Mouse (Mus musculus): ENCODE data around the gene Apol8.

The Apol8 gene

DNA sequence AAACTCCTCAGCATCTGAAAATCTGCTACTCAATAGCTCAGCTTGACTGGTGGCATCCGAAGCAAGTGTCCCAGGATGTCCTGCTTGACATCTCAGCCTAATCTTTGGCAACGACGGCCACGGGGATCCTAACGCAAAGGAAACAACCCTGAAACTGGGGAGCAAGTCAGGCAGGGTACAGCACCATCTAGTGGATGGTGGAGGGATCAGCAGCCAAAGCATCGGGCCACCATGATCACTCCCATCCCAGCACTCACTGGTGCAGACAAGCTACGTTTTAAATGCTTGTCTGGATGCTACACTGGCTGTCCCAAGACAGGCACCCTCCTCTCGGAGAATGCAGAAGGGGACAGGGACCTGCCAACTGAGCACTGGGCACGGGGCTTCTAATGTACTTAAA, at the start of gene Apol8:
Gene Apol8 (minus strand): TSS at position 156 of the 400 bp plus-strand sequence.
- DNase-seq (ENCODE audit: low spot score) = peak; percentile 87

DNA sequence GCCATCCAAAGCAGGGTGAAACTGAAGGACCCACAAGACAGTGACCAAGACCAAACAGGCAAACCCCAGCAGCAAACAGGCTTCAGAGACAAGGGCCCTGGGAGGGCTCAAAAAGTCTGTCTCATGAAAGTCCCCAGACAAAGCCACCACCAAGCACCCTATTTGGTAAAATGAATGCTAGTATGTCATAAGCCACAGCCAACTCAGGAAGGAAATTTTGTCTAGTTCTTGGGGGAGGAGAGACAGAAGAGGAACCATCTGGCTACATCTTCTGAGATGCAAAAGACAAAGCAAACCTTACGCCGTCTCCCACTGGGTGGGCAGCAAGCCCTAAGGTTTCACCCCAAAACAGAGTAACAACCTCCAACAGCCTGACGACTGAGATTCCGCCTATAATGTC, 48.9 kb upstream of the Apol8 start:
- no peak for DNase-seq (ENCODE audit: low spot score)

GRCm38 (mm10) chr15:77804949-77805348, 48.1 kb upstream of the Apol8 start:
- DNase-seq (ENCODE audit: low spot score) = no peak

- no peak for DNase-seq (ENCODE audit: low spot score)
These were observed 47.7 kb upstream of the Apol8 start for GRCm38 (mm10) chr15:77804460-77804859.

GRCm38 (mm10) chr15:77803747-77804146, 46.9 kb upstream of the Apol8 start:
- peak; percentile 31 for DNase-seq (ENCODE audit: low spot score)

DNA sequence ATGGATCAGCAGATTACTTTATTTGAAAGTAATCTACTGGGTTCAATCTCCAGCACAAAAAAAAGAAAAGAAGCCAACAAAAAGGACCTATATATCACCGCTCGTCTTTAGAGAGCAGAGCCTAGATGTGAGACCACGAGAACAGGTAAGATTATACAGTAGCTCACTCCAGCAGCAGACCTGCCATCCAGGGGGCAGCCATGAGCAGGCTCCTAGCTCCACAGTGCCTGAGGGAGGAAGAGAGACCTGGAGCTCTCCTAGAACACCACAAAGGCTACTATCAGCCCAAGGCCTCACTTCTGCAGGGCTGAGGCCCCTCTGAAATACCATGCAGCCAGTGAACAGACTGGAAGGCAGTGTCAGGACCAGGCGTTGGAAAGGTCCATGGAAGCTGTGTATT, 46.2 kb upstream of the Apol8 start:
- no peak for DNase-seq (ENCODE audit: low spot score)

DNA sequence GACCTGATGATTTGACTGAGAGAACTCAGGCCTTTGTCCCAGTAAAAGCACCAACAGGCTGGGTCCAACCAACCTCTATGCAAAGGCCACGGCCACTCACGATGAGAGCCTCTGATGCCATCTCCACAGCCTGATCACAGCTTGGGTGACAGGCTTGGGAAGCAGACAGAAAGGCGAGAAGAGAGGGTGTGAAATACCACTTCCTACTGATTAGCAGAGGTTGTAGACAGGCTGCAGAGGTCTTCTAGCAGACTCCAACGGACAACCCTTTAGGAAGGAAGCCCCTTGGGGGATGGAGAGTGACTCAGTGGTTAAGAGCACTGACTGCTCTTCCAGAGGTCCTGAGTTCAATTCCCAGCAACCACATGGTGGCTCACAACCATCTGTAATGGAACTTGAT, 44.4 kb upstream of the Apol8 start:
- no peak for DNase-seq (ENCODE audit: low spot score)

DNA sequence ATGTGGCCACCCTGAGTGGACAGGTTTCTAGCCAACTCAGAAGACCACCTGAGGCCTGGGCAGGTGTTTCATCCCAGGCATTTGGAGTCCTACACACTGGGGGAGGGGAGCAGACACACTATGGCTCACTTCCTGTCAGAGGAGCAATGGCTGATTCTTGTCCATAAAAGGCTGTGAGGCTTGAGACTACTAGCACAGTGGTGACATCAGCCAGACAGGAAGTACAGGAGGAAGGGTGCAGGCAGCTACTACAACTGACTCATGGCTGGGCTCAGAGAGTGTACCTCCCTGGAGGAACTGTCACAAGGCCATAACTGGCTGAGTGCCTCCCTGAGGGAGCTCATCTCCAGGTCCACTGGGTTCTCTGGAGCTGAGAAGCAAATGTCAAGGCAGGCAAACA, 43.7 kb upstream of the Apol8 start:
- peak; percentile 55 for DNase-seq (ENCODE audit: low spot score)

DNA sequence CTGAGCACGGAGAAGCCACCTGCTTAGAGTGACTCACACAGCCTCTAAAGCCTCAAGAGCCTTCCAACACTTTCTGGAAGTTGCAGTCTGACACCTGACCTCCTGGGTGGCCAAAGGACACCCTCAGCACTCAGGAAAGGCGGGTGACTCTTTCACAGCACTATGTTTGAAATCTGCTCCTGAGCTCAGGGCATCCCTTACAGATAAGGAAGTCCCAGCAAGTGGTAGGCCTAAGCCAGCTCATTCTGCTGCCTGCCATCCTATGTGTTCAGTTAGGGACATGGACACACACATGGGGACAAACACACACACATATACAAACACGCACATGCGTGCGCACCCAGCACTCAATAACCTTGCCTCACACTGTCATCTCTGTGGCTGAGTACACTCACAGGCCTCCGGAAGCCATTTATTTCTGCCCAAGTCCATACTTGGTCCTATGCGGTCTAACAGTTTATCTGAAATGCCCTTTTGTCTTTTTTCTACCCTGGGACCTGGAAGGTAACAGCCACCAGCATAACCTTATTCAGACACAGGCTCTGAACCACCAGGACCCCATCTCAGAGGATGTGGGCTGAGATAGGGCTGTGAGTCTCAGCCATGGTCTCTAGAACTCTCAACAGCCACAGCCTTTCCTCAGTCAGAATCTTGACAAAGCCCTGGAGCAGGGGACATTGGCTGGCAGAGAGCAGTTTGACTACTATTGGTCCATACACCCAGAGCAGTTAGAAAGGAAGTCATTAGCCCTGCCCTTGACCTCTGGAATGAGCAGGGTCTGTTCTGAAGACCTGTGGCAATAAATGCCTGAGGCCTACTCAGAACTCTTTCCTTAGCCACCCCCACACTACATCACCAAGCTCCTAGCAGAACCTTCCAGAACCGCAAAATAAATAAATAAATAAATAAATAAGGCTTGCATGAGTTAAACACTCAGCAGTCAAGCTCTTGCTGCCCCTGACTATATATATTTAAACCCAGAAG, 43.0 kb upstream of the Apol8 start:
- peak; percentile 29 for DNase-seq (ENCODE audit: low spot score)

DNA sequence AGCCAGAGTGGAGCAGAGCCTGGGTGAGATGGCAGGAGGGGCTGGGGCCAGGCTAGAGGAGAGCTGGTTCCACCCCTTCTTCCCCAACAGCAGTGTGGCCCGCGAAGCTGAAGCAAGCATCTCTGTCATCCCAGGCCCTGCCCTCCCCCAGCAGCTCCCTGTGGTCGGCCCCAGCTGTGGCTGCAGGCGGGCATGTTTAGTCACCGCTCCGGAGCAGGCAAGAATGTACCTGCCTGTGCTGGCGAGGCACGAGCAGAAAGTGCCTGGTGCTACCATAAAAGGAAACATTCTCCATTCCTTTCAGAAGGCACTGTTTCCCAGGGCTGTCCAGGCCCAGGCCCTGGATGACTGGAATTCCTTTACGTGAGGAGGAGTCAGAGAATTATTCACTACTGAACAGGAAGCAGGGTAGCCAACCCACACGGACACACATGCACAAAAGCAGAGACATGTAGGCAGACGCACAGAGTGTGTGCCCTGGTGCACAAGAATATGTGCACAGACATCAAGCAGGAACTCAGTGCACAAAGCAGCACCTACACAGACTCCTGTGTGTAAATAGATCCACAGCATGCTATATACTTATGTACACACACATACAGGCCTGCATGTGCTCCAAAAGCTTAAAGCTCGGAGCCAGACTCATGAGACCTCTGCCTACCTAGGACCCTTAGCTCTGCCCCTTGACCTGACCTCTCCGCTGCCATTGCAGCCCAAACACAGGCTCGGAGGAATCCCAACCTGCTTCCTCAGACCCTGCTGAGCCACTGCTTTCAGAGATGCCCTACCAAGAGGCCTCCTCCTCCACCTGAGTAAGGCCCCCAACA, 42.1 kb upstream of the Apol8 start:
- DNase-seq (ENCODE audit: low spot score) = peak; percentile 74

DNA sequence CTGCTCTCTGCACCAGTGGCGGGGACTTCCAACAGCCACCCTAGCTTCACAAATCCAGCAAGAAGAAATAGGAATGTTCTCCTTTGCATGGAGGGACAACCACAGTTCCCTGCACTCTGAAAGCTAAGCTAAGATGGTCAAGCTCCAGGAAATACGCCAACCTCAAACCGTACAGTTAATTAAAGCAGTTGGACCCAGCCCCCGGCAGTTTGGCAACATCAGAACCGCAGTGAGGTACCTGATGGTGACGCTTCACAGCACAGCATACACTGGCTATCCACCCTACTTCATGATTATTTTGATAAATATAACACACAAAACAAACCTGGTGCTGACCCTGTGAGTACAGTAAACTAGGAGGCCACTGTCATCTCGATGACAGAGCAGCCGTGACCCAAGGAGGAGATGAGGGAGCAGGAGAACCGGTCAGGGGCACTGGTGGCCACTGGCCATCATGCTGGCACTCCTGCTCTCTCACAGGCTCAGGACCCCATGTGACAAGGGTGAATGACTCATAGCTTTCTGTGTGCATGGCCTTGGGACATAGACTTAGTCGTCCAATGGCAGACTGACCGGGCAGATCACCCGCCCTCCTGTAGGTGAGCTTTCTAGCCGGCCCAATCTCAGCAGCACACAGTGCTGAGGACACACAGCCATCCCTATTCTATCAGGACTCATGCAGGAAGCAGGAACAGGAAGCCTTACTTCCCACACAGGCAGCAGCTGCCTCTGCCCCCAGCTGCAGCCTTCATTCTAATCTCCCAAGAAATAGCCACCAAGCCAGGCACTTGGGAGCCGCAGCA, 41.0 kb upstream of the Apol8 start:
- DNase-seq (ENCODE audit: low spot score) = peak; percentile 29

- DNase-seq (ENCODE audit: low spot score) = no peak
These were observed 39.7 kb upstream of the Apol8 start for GRCm38 (mm10) chr15:77796409-77797035.

DNA sequence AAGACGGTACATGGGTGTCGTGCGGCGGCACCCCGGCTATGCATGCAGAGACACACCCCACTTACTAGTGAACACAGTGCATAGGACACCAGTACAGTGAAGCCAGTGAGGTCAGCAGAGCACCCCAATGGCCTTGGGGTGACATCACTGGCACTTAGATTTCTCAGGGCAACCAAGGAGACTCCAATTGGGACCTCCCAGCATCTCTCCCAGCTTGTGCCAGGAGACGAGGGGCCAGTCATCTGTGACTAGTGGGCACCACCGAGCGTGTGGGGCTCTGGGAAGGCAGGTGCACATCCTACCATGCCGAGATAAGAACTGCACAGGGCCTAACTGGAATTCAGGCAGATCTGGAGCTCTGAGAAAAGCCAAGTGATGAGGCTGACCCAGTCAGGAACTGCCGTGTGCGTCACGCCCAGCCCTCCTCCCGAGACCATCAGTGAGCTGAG, 38.1 kb upstream of the Apol8 start:
- no peak for DNase-seq (ENCODE audit: low spot score)

DNA sequence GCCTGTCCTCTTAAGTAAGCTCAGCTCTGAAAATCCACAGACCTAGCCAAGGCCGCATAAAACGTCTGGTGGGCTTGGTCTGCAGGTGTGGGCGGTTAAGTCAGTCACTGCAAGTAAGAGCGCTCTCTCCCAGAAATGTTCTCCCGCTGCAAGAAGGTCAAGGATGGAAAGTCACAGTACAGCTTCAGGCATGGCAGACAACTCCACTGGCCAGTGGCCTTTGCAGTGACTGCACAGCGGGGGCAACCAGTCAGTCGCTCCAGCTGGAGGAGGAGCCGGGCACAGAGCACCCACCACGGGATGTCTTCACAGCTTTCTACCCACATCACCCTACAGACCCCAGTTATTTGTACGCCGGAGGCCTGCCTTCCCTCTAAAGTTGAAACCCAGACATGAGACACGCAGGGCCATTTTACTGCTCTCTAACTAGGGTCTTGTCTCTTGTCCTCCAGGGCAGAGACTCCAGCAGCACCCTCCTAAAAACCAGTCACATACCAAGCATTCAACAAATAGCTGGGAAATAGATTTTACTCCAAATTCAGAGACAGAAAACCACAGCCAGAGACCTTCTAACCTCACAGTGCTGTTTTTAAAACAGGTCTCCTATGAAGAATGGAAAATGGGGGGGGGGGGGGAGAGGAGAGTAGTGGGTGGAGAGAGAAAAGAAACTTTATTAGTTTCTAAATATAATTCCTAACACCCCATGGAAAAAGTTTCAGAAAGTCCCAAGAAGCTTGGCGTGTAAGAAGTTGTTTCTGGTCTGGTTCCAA, 37.5 kb upstream of the Apol8 start:
- no peak for DNase-seq (ENCODE audit: low spot score)

DNA sequence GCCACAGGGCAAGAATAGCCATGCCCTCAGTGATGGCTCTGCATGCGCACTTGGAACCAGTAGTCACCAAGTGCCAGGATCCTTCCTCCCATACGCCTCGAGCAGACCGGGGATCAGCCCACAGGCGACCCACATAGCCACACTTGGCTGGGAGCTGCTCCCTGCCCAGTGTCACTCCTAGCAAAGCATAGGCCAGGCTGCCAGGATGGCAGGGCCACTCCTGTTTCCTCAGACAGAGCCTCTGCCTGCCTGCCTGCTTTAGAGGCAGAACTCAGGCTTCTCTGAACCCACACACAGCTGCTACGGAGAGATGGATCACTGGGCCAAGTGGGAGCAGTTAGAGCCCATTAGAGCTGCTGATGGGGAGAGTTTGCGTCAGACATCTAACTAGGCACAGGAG, 36.8 kb upstream of the Apol8 start:
- DNase-seq (ENCODE audit: low spot score) = no peak

DNA sequence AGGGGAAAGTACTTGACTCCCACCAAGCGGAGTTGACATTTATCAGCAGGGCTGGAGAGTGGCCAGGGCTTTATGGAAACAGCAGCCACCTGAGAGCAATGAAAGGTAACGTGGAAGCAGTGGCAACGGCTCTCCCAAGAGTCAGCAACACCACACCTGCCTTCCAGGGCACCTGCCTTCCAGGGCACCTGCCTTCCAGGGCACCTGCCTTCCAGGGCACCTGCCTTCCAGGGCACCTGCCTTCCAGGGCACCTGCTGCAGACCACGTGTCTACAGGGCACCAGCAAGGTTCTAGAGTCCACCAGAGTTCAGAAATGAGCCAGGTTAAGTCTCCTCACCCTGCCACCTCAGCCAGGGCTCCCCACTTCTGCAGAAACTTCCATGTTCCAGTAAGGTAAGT, 36.3 kb upstream of the Apol8 start:
- no peak for DNase-seq (ENCODE audit: low spot score)

DNA sequence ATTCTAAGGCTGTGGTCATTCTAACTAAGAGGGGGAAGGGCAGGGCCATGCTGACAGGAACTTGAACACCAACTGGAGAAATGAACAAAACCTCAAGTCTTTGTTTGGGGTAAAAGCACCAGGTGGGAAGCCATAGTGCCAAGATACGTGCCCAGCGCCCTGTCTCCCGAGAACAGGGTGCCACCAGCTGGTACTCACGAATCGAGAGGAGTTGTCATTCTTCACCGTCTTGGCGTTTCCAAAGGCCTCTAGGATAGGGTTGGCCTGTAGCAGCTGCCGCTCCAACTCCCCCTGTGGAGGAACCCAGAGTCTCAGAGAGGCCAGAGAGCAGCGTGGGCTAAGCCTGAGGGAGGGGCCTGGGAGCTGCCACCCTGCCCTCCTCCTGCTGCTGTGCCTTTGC, 35.3 kb upstream of the Apol8 start:
- DNase-seq (ENCODE audit: low spot score) = no peak

DNA sequence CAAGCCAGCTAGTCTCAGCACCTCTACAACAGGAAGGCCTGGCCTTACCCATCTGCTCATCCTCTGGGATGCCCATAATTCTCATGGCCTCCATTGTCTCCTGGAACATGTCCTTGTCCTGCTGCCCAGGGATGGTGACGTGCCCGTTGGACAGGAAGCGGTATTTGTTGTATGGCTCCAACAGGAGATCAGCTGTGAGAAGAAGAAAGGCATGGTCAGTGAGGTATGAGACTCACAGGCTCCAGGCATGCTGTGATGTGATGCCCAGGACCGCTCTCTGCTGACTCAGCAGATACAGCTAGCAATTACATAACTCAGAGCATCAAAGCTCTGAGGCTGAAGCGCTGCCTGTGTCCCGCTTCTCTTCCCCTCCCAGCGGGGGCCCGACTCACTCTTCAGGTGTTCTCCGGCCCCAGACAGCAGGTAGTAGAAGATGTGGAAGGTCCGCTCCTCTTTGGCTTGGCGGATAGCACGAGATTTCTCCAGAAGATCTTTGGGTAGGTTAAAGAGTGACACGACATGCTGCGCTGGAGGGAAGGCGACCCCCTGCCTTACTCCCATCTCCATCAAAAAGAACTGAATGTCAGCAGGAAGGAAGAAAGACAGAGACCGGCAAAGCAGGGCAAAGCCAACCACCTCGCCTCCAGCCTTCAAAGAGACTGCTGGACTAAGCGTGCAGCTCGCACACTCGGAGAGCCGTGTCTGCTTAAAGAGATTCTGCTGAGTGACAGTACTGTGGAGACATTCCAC, 34.0 kb upstream of the Apol8 start:
- no peak for DNase-seq (ENCODE audit: low spot score)

DNA sequence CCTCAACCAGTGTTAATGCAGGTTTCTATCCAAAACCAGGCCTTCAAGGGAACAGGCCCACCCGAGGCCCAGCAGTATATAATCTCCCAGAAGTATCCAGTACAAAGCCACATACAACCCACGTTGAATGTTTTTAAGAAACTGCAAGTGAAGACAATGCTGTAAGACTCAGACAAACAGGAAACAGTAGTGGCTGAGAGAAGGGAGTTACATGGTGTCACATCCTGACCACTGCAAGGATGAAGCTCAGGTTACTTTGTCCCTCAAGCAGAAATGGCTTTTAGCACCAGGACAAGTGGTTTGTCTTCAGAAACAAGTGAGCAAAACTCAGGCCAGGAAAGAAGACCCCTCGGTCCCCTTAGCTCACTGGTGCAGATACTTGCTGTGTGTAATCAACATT, 32.4 kb upstream of the Apol8 start:
- no peak for DNase-seq (ENCODE audit: low spot score)

GRCm38 (mm10) chr15:77788356-77788755, 31.6 kb upstream of the Apol8 start:
- no peak for DNase-seq (ENCODE audit: low spot score)

Measured in embryo, embryonic 10 days (tissue).